Mouse (Mus musculus) hindbrain, postnatal 0 days (tissue): Measurements from ENCODE around the gene Gja5. TPM values are rescaled to one million over a fixed set of nuclear protein-coding genes. Genes with fewer than 3 reads are reported as not detected.
A peak's percentile ranks its signal among the peaks of the same experiment; 100 is the strongest.

ENCODE experiments used
- ATAC-seq: fragments of 200-750 bp; cut with Nextera tagmentation; 2 replicates; pipeline ENCODE4 v1.8.0; 2017; ENCODE audit warnings: mild to moderate bottlenecking, moderate TSS enrichment, moderate library complexity
- DNase-seq: peaks from one replicate; pipeline ENCODE4 v3.0.0-alpha.2; 2015; ENCODE audit warnings: low spot score
- H3K27ac ChIP-seq: fragments of 300-500 bp; sonication (generic); 2 replicates; pipeline ENCODE4 v1.5.1; 2014; ENCODE audit warnings: mild to moderate bottlenecking
- H3K27me3 ChIP-seq: fragments of 300-500 bp; sonication (generic); 2 replicates; pipeline ENCODE4 v1.6.1; 2014; ENCODE audit warnings: low read length, mixed read lengths; ENCODE audit not compliant: insufficient read depth
- H3K36me3 ChIP-seq: fragments of 300-500 bp; sonication (generic); 2 replicates; pipeline ENCODE4 v1.6.1; 2014; ENCODE audit warnings: low read length, mixed read lengths; ENCODE audit not compliant: insufficient read depth
- H3K4me1 ChIP-seq: fragments of 300-500 bp; sonication (generic); 2 replicates; pipeline ENCODE4 v1.6.1; 2014; ENCODE audit warnings: antibody characterized with exemption, low read length, mixed read lengths; ENCODE audit not compliant: insufficient read depth
- H3K4me2 ChIP-seq: fragments of 300-500 bp; sonication (generic); 2 replicates; pipeline ENCODE4 v1.6.1; 2014; ENCODE audit warnings: low read depth, mild to moderate bottlenecking, low read length, moderate library complexity, mixed read lengths
- H3K4me3 ChIP-seq: fragments of 300-500 bp; sonication (generic); 2 replicates; pipeline ENCODE4 v1.5.1; 2014; ENCODE audit warnings: low read length
- H3K9ac ChIP-seq: fragments of 300-500 bp; sonication (generic); replicated peaks from 2 replicates; pipeline ENCODE4 v1.6.1; 2014; ENCODE audit warnings: mild to moderate bottlenecking, low read length, moderate library complexity, mixed read lengths
- H3K9me3 ChIP-seq: fragments of 300-500 bp; sonication (generic); 2 replicates; pipeline ENCODE4 v1.6.1; 2016; ENCODE audit warnings: low read length, mixed read lengths
- CTCF ChIP-seq: IDR thresholded peaks from 2 replicates; pipeline ENCODE4 v1.5.1; 2016; ENCODE audit warnings: antibody characterized with exemption, control low read depth, low read depth
- WGBS: fragments of 180-500 bp; shearing (Covaris S2); extraction: QIAGEN DNeasy Blood & Tissue Kit; methylation state at CpG from one replicate; pipeline ENCODE4 v1.1.7; 2014; 5-methylcytosine and 5-hydroxymethylcytosine counted together
- polyA plus RNA-seq: library from polyadenylated mRNA; unstranded; fragments of >200 nt; fragmentation: Nextera tagmentation; extraction: Ambion mirVana; gene quantifications from 2 replicates; pipeline ENCODE4 v1.2.1, GENCODE M21; 2015
- total RNA-seq: library from RNA; depleted of rRNA; stranded (reverse); fragments of >200 nt; gene quantifications from 2 replicates; pipeline ENCODE4 v1.2.3, GENCODE M21; 2014

Gene Gja5
- total and polyA plus RNA-seq, 2 experiments from 2014 or later = 1.2 to 2.6 TPM

- TF ChIP-seq CTCF = no peak
- Histone ChIP-seq H3K4me3 (no peak overlapping the region), H3K36me3 (no peaks in the 10 kb centered on the region), H3K9ac (no peak overlapping the region), H3K27ac (no peak overlapping the region), H3K27me3 (no peaks in the 10 kb centered on the region), H3K9me3 (no peaks in the 10 kb centered on the region), H3K4me2 (peak overlapping the region; percentile 13; the same call in 1 of the 2 replicates), H3K4me1 (no peaks in the 10 kb centered on the region)
- ATAC-seq = peak; percentile 58
- WGBS = 49% methylated on average over 14 of the region's 14 CpGs
- no peak for DNase-seq
Measured at GRCm38 (mm10) chr3:96953489-96954233, 49.2 kb downstream of the Gja5 start.

DNA sequence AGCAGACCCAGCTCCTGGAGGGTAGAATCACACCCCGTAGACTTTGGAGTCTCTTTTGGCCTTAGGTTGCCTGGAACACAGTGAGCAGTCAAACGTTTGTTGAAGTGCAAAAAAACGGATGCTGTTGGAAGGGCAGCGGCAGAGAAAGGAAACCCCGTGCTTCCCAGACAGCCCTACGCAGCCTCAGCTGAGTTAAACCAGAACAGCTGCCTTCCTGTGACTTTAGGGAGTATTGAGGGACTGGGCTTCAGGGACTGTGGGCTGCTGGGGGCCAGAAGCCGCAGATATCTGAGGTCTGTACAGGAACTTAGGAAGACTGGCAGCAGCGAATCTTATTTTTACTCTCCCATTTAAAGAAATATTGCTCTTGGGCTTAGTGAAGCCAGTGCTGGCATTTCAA lies 56.1 kb downstream of the Gja5 start:
- no peak overlapping the region for H3K4me3 ChIP-seq
- H3K27me3 ChIP-seq = no peaks in the 10 kb centered on the region
- 54% methylated on average over 8 of the region's 8 CpGs for WGBS
- no peaks in the 10 kb centered on the region for H3K9me3 ChIP-seq
- H3K36me3 ChIP-seq = no peaks in the 10 kb centered on the region
- no peak overlapping the region for H3K27ac ChIP-seq
- no peak for TF ChIP-seq CTCF
- H3K9ac ChIP-seq = no peak overlapping the region
- no peak for DNase-seq
- no peak overlapping the region for H3K4me2 ChIP-seq
- no peak for ATAC-seq
- H3K4me1 ChIP-seq = no peaks in the 10 kb centered on the region

DNA sequence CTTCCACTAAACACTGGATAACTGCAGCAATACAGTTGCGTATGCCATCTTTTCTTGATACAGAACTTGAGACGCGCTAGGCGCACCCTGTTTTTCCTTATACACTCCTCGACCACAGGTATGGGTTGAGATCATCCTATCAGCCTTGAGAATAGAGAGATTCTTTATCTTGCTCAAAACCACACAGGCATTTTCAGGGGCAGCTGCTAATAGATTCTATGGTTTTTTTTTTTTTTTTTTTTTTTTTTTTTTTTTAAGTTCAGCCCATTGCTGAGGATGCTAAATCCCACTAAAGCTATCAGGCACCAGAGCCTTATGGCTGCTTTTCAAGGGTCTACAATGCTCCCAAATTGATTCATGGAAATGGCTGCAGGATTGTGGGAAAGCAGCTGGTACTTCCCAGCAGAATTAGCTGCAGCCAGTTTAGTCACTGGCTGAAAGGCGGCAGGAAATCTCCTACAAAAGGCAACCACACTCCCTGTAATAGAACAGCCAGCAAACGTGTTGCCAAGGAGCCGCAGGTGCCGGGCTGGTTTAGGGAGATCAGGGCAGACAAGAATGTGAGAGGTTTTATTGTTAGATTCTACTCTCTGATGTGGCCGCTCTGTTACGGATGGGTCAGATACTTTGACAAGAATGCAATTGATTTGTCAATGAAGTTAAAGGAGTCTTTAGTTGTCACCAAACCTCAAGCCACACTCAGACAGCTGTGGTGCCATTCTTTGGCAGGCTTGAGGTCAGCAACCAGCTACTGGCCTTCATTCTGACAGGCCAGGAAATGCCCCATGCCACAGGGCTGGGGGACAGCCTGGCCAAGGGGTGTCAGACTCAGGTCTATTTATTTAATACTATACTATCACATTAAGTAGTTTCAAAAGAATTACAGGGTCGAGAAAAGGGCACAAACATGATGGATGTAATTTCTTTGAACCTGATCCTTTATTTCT lies 58.9 kb downstream of the Gja5 start:
- no peaks in the 10 kb centered on the region for H3K9me3 ChIP-seq
- no peaks in the 10 kb centered on the region for H3K36me3 ChIP-seq
- H3K27me3 ChIP-seq = no peaks in the 10 kb centered on the region
- DNase-seq (peak; percentile 56), ATAC-seq (peak; percentile 56)
- no peak overlapping the region for H3K27ac ChIP-seq
- H3K4me3 ChIP-seq = no peak overlapping the region
- H3K9ac ChIP-seq = no peak overlapping the region
- TF ChIP-seq CTCF = no peak
- no peaks in the 10 kb centered on the region for H3K4me1 ChIP-seq
- H3K4me2 ChIP-seq = no peak overlapping the region
- WGBS = 51% methylated on average over 12 of the region's 12 CpGs

GRCm38 (mm10) chr3:96970986-96971385 lies 66.5 kb downstream of the Gja5 start:
- Histone ChIP-seq H3K4me2 (no peak overlapping the region), H3K36me3 (no peaks in the 10 kb centered on the region), H3K4me3 (no peak overlapping the region), H3K9me3 (no peaks in the 10 kb centered on the region), H3K9ac (no peak overlapping the region), H3K4me1 (no peaks in the 10 kb centered on the region), H3K27ac (no peak overlapping the region), H3K27me3 (no peaks in the 10 kb centered on the region)
- WGBS = 71% methylated on average over 7 of the region's 7 CpGs
- ATAC-seq = no peak
- no peak for DNase-seq
- TF ChIP-seq CTCF = no peak

DNA sequence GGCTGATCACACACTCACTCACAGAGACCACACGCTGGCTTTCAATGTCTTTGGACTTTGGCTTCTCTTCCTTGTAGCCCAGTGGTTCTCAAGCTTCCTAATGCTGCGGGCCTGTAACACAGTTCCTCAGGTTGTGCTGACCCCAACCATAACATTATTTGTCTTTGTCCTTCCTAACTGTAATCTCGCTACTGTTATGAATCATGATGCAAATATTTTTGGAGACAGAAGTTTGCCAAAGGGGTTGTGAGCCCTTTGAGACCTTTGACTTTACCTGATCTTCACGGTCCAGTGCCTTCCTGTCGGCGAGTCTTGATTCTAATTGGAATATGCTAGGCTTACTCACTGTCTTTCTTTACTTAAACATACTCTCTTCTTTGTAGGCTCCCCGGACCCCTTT lies 70.0 kb downstream of the Gja5 start:
- Histone ChIP-seq H3K27me3 (no peaks in the 10 kb centered on the region), H3K9me3 (no peaks in the 10 kb centered on the region), H3K9ac (no peak overlapping the region), H3K36me3 (no peaks in the 10 kb centered on the region), H3K27ac (no peak overlapping the region), H3K4me3 (no peak overlapping the region), H3K4me1 (no peaks in the 10 kb centered on the region), H3K4me2 (no peak overlapping the region)
- TF ChIP-seq CTCF = no peak
- WGBS = 88% methylated on average over 7 of the region's 7 CpGs
- ATAC-seq = no peak
- no peak for DNase-seq

DNA sequence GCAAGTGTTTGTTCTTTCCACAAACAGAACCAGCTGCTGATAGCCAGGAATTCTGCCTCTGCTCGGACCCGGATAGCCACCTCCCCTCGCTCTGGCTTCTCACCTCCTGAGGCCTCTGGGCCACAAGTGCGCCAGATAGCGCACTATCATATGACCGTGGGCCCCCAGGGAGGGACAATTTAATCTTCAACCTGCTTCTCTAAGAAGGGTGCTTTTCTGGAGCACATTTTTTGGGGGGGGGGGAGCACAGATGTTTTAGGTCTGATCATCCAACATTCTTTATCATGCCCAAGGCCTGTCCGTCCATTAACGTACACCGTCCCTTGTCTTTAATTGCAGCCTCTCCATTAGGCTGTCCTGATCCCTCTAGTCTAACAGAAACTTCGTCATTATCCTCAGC lies 71.1 kb downstream of the Gja5 start:
- H3K27ac ChIP-seq = no peak overlapping the region
- no peaks in the 10 kb centered on the region for H3K36me3 ChIP-seq
- DNase-seq = no peak
- H3K27me3 ChIP-seq = no peaks in the 10 kb centered on the region
- H3K9ac ChIP-seq = no peak overlapping the region
- no peak for ATAC-seq
- no peak overlapping the region for H3K4me3 ChIP-seq
- H3K9me3 ChIP-seq = no peaks in the 10 kb centered on the region
- no peak for TF ChIP-seq CTCF
- WGBS = 93% methylated on average over 10 of the region's 10 CpGs
- no peaks in the 10 kb centered on the region for H3K4me1 ChIP-seq
- no peak overlapping the region for H3K4me2 ChIP-seq
